Mouse (Mus musculus) midbrain, embryonic 13.5 days (tissue): ENCODE results near the gene Irgc1. TPM values are rescaled to one million over a fixed set of nuclear protein-coding genes. Genes with fewer than 3 reads are reported as not detected.

Experiments used
- ATAC-seq: fragments of 200-750 bp; cut with Nextera tagmentation; 2 replicates; pipeline ENCODE4 v1.8.0; 2017; ENCODE audit warnings: mild to moderate bottlenecking, moderate TSS enrichment, moderate library complexity
- H3K27ac ChIP-seq: fragments of 300-500 bp; sonication (generic); 2 replicates; pipeline ENCODE4 v1.5.1; 2015; ENCODE audit warnings: inconsistent platforms, mild to moderate bottlenecking, moderate library complexity
- H3K27me3 ChIP-seq: fragments of 300-500 bp; sonication (generic); 2 replicates; pipeline ENCODE4 v1.6.1; 2015; ENCODE audit warnings: mild to moderate bottlenecking, inconsistent platforms
- H3K36me3 ChIP-seq: fragments of 300-500 bp; sonication (generic); 2 replicates; pipeline ENCODE4 v1.6.1; 2015; ENCODE audit warnings: mild to moderate bottlenecking, inconsistent platforms
- H3K4me1 ChIP-seq: fragments of 300-500 bp; sonication (generic); replicated peaks from 2 replicates; pipeline ENCODE4 v1.6.1; 2015; ENCODE audit warnings: inconsistent platforms
- H3K4me2 ChIP-seq: fragments of 300-500 bp; sonication (generic); replicated peaks from 2 replicates; pipeline ENCODE4 v1.6.1; 2015; ENCODE audit warnings: moderate library complexity, mild to moderate bottlenecking, inconsistent platforms
- H3K4me3 ChIP-seq: fragments of 300-500 bp; sonication (generic); replicated peaks from 2 replicates; pipeline ENCODE4 v1.5.1; 2015; ENCODE audit warnings: mild to moderate bottlenecking, inconsistent platforms
- H3K9ac ChIP-seq: fragments of 300-500 bp; sonication (generic); replicated peaks from 2 replicates; pipeline ENCODE4 v1.6.1; 2015; ENCODE audit warnings: mild to moderate bottlenecking, inconsistent platforms
- H3K9me3 ChIP-seq: fragments of 300-500 bp; sonication (generic); 2 replicates; pipeline ENCODE4 v1.6.1; 2016; ENCODE audit warnings: mild to moderate bottlenecking, inconsistent platforms
- WGBS: fragments of 180-500 bp; shearing (Covaris S2); methylation state at CpG from one replicate; pipeline ENCODE4 v1.1.7; 2015; 5-methylcytosine and 5-hydroxymethylcytosine counted together
- polyA plus RNA-seq: library from polyadenylated mRNA; unstranded; fragments of >200 nt; fragmentation: Nextera tagmentation; extraction: Ambion mirVana; gene quantifications from 2 replicates; pipeline ENCODE4 v1.2.1, GENCODE M21; 2015

The Irgc1 gene
- polyA plus RNA-seq, 1 experiment from 2014 or later: not detected

GRCm38 (mm10) chr7:24394054-24394453, 58.0 kb downstream of the Irgc1 start:
- no peak overlapping the region for H3K9ac ChIP-seq
- H3K4me3 ChIP-seq: no peak overlapping the region
- H3K4me1 ChIP-seq: no peaks in the 10 kb centered on the region
- 87% methylated on average over 3 of the region's 3 CpGs for WGBS
- no peaks in the 10 kb centered on the region for H3K9me3 ChIP-seq
- no peaks in the 10 kb centered on the region for H3K36me3 ChIP-seq
- H3K4me2 ChIP-seq: no peak overlapping the region
- no peak for ATAC-seq
- no peaks in the 10 kb centered on the region for H3K27me3 ChIP-seq
- H3K27ac ChIP-seq: no peak overlapping the region

GRCm38 (mm10) chr7:24391687-24392086, 60.4 kb downstream of the Irgc1 start:
- ATAC-seq: no peak
- Histone ChIP-seq H3K36me3 (no peaks in the 10 kb centered on the region), H3K9me3 (no peaks in the 10 kb centered on the region), H3K4me2 (no peak overlapping the region), H3K4me3 (no peak overlapping the region), H3K4me1 (no peaks in the 10 kb centered on the region), H3K9ac (no peak overlapping the region), H3K27me3 (no peaks in the 10 kb centered on the region), H3K27ac (no peak overlapping the region)
- 73% methylated on average over 2 of the region's 2 CpGs for WGBS

GRCm38 (mm10) chr7:24391077-24391476, 61.0 kb downstream of the Irgc1 start:
- H3K4me2 ChIP-seq: no peak overlapping the region
- no peak overlapping the region for H3K9ac ChIP-seq
- WGBS: 61% methylated on average over 5 of the region's 5 CpGs
- H3K27me3 ChIP-seq: no peaks in the 10 kb centered on the region
- no peaks in the 10 kb centered on the region for H3K36me3 ChIP-seq
- no peak overlapping the region for H3K4me3 ChIP-seq
- ATAC-seq: no peak
- H3K27ac ChIP-seq: no peak overlapping the region
- no peaks in the 10 kb centered on the region for H3K9me3 ChIP-seq
- H3K4me1 ChIP-seq: no peaks in the 10 kb centered on the region

GRCm38 (mm10) chr7:24390512-24390911, 61.6 kb downstream of the Irgc1 start:
- H3K4me3 ChIP-seq: no peak overlapping the region
- no peak overlapping the region for H3K27ac ChIP-seq
- no peak overlapping the region for H3K9ac ChIP-seq
- no peak overlapping the region for H3K4me2 ChIP-seq
- H3K27me3 ChIP-seq: no peaks in the 10 kb centered on the region
- no peaks in the 10 kb centered on the region for H3K9me3 ChIP-seq
- no peaks in the 10 kb centered on the region for H3K36me3 ChIP-seq
- no peaks in the 10 kb centered on the region for H3K4me1 ChIP-seq
- ATAC-seq: no peak
- 71% methylated on average over 7 of the region's 7 CpGs for WGBS

GRCm38 (mm10) chr7:24389516-24390187, 62.4 kb downstream of the Irgc1 start:
- no peak overlapping the region for H3K4me3 ChIP-seq
- no peaks in the 10 kb centered on the region for H3K4me1 ChIP-seq
- H3K9me3 ChIP-seq: no peaks in the 10 kb centered on the region
- H3K27ac ChIP-seq: no peak overlapping the region
- no peak overlapping the region for H3K4me2 ChIP-seq
- no peaks in the 10 kb centered on the region for H3K27me3 ChIP-seq
- ATAC-seq: no peak
- no peaks in the 10 kb centered on the region for H3K36me3 ChIP-seq
- 69% methylated on average over 13 of the region's 13 CpGs for WGBS
- no peak overlapping the region for H3K9ac ChIP-seq

- Histone ChIP-seq H3K9ac (no peak overlapping the region), H3K36me3 (no peaks in the 10 kb centered on the region), H3K27ac (no peak overlapping the region), H3K4me2 (no peak overlapping the region), H3K27me3 (peaks cover 9% of the 10 kb centered on the region; the same call in 1 of the 2 replicates), H3K4me1 (no peaks in the 10 kb centered on the region), H3K9me3 (no peaks in the 10 kb centered on the region), H3K4me3 (no peak overlapping the region)
- no peak for ATAC-seq
- WGBS: 84% methylated on average over 10 of the region's 10 CpGs
Measured at GRCm38 (mm10) chr7:24387059-24387556, 65.0 kb downstream of the Irgc1 start.

- Histone ChIP-seq H3K4me1 (no peaks in the 10 kb centered on the region), H3K9ac (no peak overlapping the region), H3K27ac (no peak overlapping the region), H3K4me2 (peak overlapping the region; percentile 27), H3K9me3 (no peaks in the 10 kb centered on the region), H3K27me3 (peaks cover 11% of the 10 kb centered on the region; the same call in 1 of the 2 replicates), H3K36me3 (no peaks in the 10 kb centered on the region), H3K4me3 (no peak overlapping the region)
- ATAC-seq: peak; percentile 65
- 11% methylated on average over 11 of the region's 11 CpGs for WGBS
Measured at GRCm38 (mm10) chr7:24384827-24385226, 67.3 kb downstream of the Irgc1 start.

GRCm38 (mm10) chr7:24384070-24384469, 68.0 kb downstream of the Irgc1 start:
- no peak overlapping the region for H3K27ac ChIP-seq
- WGBS: 65% methylated on average over 6 of the region's 6 CpGs
- no peak for ATAC-seq
- no peak overlapping the region for H3K4me2 ChIP-seq
- no peaks in the 10 kb centered on the region for H3K36me3 ChIP-seq
- H3K9me3 ChIP-seq: no peaks in the 10 kb centered on the region
- H3K4me3 ChIP-seq: no peak overlapping the region
- H3K4me1 ChIP-seq: no peaks in the 10 kb centered on the region
- peaks cover 11% of the 10 kb centered on the region; the same call in 1 of the 2 replicates for H3K27me3 ChIP-seq
- H3K9ac ChIP-seq: no peak overlapping the region

GRCm38 (mm10) chr7:24382730-24383372, 69.2 kb downstream of the Irgc1 start:
- H3K36me3 ChIP-seq: no peaks in the 10 kb centered on the region
- peaks cover 14% of the 10 kb centered on the region; the same call in 1 of the 2 replicates for H3K27me3 ChIP-seq
- ATAC-seq: no peak
- no peak overlapping the region for H3K9ac ChIP-seq
- H3K4me1 ChIP-seq: no peaks in the 10 kb centered on the region
- H3K4me3 ChIP-seq: no peak overlapping the region
- no peak overlapping the region for H3K4me2 ChIP-seq
- no peaks in the 10 kb centered on the region for H3K9me3 ChIP-seq
- no peak overlapping the region for H3K27ac ChIP-seq
- WGBS: 85% methylated on average over 16 of the region's 16 CpGs

Other genes starting within 250 kb of the Irgc1 start
- gene Zfp111, start 240.9 kb downstream of the Irgc1 start, polyA plus RNA-seq: 5.7 and 9.2 TPM in 2 replicates
- gene Zfp109, start 214.7 kb downstream of the Irgc1 start, polyA plus RNA-seq: 3.9 and 4.5 TPM in 2 replicates
- 4.6 and 5.1 TPM in 2 replicates for gene Zfp108, start 197.5 kb downstream of the Irgc1 start, polyA plus RNA-seq
- gene Zfp93, start 181.9 kb downstream of the Irgc1 start, polyA plus RNA-seq: 7.7 and 7.8 TPM in 2 replicates
- 41.2 and 49.4 TPM in 2 replicates for gene Zfp61, start 151.1 kb downstream of the Irgc1 start, polyA plus RNA-seq
- gene Zfp94, start 135.6 kb downstream of the Irgc1 start, polyA plus RNA-seq: 19.4 and 22.0 TPM in 2 replicates
- 0.40 TPM in 1 of 2 replicates, not detected in the other for gene Tescl, start 118.4 kb downstream of the Irgc1 start, polyA plus RNA-seq
- not detected in 2 replicates for gene Lypd5, start 103.1 kb downstream of the Irgc1 start, polyA plus RNA-seq
- gene Kcnn4, start 82.0 kb downstream of the Irgc1 start, polyA plus RNA-seq: 0.40 and 0.66 TPM in 2 replicates
- 32.9 and 33.5 TPM in 2 replicates for gene Smg9, start 52.7 kb downstream of the Irgc1 start, polyA plus RNA-seq
- 1.0 and 1.2 TPM in 2 replicates for gene Plaur, start 10.2 kb upstream of the Irgc1 start, polyA plus RNA-seq
- 52.4 and 67.8 TPM in 2 replicates for gene Cadm4, start 29.7 kb upstream of the Irgc1 start, polyA plus RNA-seq
- gene Zfp428, start 54.7 kb upstream of the Irgc1 start, polyA plus RNA-seq: 234 and 261 TPM in 2 replicates
- 1.2 and 1.9 TPM in 2 replicates for gene AC161166.1, start 60.2 kb upstream of the Irgc1 start, polyA plus RNA-seq
- 20.3 and 25.3 TPM in 2 replicates for gene Irgq, start 78.4 kb upstream of the Irgc1 start, polyA plus RNA-seq
- not detected in 2 replicates for gene Pinlyp, start 93.8 kb upstream of the Irgc1 start, polyA plus RNA-seq
- gene Xrcc1, start 94.0 kb upstream of the Irgc1 start, polyA plus RNA-seq: 65.8 and 71.4 TPM in 2 replicates
- 13.8 and 14.7 TPM in 2 replicates for gene Ethe1, start 135.2 kb upstream of the Irgc1 start, polyA plus RNA-seq
- gene Zfp575, start 135.3 kb upstream of the Irgc1 start, polyA plus RNA-seq: 6.4 and 6.6 TPM in 2 replicates
- gene Phldb3, start 158.5 kb upstream of the Irgc1 start, polyA plus RNA-seq: not detected in 2 replicates
- gene Lypd3, start 184.3 kb upstream of the Irgc1 start, polyA plus RNA-seq: not detected in 2 replicates
- gene Tex101, start 224.4 kb upstream of the Irgc1 start, polyA plus RNA-seq: 0.15 TPM in 1 of 2 replicates, not detected in the other